Mouse (Mus musculus) stomach, embryonic 15.5 days (tissue): ENCODE data around the gene Mcrip2. TPM values are rescaled to one million over a fixed set of nuclear protein-coding genes. Genes with fewer than 3 reads are reported as not detected.

Experiments
- ATAC-seq: fragments of 200-750 bp; cut with Nextera tagmentation; 2 replicates; pipeline ENCODE4 v1.8.0; 2017; ENCODE audit warnings: low read depth, moderate number of reproducible peaks, moderate TSS enrichment; ENCODE audit not compliant: insufficient read depth, low FRiP score
- H3K27ac ChIP-seq: fragments of 300-500 bp; sonication (generic); 2 replicates; pipeline ENCODE4 v1.5.1; 2015; ENCODE audit warnings: mild to moderate bottlenecking, inconsistent platforms
- H3K27me3 ChIP-seq: fragments of 300-500 bp; sonication (generic); replicated peaks from 2 replicates; pipeline ENCODE4 v1.6.1; 2015; ENCODE audit warnings: inconsistent platforms
- H3K36me3 ChIP-seq: fragments of 300-500 bp; sonication (generic); 2 replicates; pipeline ENCODE4 v1.6.1; 2015; ENCODE audit warnings: inconsistent platforms
- H3K4me1 ChIP-seq: fragments of 300-500 bp; sonication (generic); 2 replicates; pipeline ENCODE4 v1.6.1; 2015; ENCODE audit warnings: inconsistent platforms
- H3K4me2 ChIP-seq: fragments of 300-500 bp; sonication (generic); 2 replicates; pipeline ENCODE4 v1.6.1; 2015; ENCODE audit warnings: mild to moderate bottlenecking, inconsistent platforms
- H3K4me3 ChIP-seq: fragments of 300-500 bp; sonication (generic); replicated peaks from 2 replicates; pipeline ENCODE4 v1.5.1; 2015; ENCODE audit warnings: inconsistent platforms
- H3K9ac ChIP-seq: fragments of 300-500 bp; sonication (generic); 2 replicates; pipeline ENCODE4 v1.6.1; 2015; ENCODE audit warnings: inconsistent platforms
- H3K9me3 ChIP-seq: fragments of 300-500 bp; sonication (generic); 2 replicates; pipeline ENCODE4 v1.6.1; 2016; ENCODE audit warnings: inconsistent platforms
- WGBS: fragments of 180-500 bp; shearing (Covaris S2); methylation state at CpG from one replicate; pipeline ENCODE4 v1.1.7; 2015; 5-methylcytosine and 5-hydroxymethylcytosine counted together
- polyA plus RNA-seq: library from polyadenylated mRNA; unstranded; fragments of >200 nt; fragmentation: Nextera tagmentation; extraction: Ambion mirVana; gene quantifications from 2 replicates; pipeline ENCODE4 v1.2.1, GENCODE M21; 2015

Mcrip2 gene
- polyA plus RNA-seq, 1 experiment from 2014 or later: 52.2 TPM

DNA sequence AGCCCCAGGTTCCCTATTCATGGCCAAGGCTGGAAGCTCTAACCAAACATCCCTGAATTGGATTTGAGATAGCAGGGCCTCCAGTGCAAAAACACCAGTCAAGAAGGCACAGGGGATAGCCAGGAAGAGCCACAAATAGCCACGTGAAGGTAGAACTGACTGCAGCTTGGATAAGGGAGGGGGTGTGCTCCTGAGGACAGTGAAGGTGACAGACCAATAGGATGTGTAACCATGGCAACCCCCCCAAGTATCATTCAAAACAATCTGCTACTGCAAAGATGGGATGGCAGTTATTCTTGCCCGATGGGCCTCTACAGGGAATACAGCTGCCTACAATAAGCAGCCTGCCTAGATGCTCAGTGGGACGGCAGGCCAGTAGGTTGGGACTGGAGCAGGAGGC, 31.0 kb downstream of the Mcrip2 start:
- Histone ChIP-seq H3K4me2 (peak overlapping the region; percentile 81), H3K27ac (peak overlapping the region; percentile 48), H3K4me3 (peak overlapping the region; percentile 39; the same call in 1 of the 2 replicates), H3K27me3 (no peaks in the 10 kb centered on the region), H3K9ac (no peak overlapping the region), H3K9me3 (no peaks in the 10 kb centered on the region), H3K36me3 (peaks cover 37% of the 10 kb centered on the region), H3K4me1 (peaks cover 44% of the 10 kb centered on the region)
- no peak for ATAC-seq
- WGBS: 52% methylated on average over 3 of the region's 3 CpGs

- peaks cover 32% of the 10 kb centered on the region for H3K36me3 ChIP-seq
- peak within 1 kb of the TSS; percentile 39 for H3K4me3 ChIP-seq
- H3K4me1 ChIP-seq: peaks cover 45% of the 10 kb centered on the region
- peak within 1 kb of the TSS; percentile 54 for H3K9ac ChIP-seq
- peak within 1 kb of the TSS; percentile 48 for H3K27ac ChIP-seq
- 0 out of 2 replicates have a peak, but pooled peaks have one; percentile 1 for ATAC-seq
- H3K4me2 ChIP-seq: peak within 1 kb of the TSS; percentile 81
- H3K27me3 ChIP-seq: no peaks in the 10 kb centered on the region
- 2% methylated on average over 26 of the region's 29 CpGs for WGBS
- no peaks in the 10 kb centered on the region for H3K9me3 ChIP-seq
Measured at GRCm38 (mm10) chr17:25837076-25837410, 31.5 kb downstream of the Mcrip2 start, which contains the start of gene Rhbdl1. Rhbdl1 (minus strand) TSS chr17:25837295.

DNA sequence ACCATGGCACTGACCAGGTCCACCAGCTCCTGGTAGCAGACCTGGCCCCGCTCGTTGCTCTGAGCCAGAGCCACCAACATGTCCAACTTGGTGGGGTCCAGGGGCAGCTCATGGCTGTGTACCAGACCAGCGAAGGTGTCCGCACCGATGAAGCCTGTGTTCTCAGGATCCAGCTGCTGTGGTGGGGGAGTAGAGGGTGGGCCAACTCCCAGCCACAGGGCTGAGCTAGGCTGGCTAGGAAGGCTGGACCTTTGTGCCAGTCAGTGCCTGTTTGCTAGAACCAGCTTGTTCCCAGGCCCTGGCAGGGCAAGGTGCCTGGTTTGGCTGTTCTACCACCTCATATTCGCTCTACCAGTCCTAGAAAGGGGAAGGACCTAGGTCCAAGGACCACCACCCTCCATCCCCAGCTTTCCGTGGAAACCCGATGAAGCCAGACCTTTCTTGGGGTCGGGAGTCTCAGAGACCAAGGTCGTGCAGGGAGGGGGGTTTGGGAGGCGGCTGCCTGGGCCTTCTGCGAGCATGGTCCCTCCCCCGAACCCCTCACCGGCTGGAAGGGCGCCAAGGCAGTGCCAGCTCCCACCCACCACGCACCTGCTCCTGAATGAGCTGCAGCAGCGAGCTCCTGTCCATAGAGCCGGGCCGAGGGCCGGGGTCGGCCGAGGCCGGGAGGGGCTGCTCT, 32.0 kb downstream of the Mcrip2 start:
- Histone ChIP-seq H3K9me3 (no peaks in the 10 kb centered on the region), H3K4me1 (peaks cover 50% of the 10 kb centered on the region), H3K9ac (peak overlapping the region; percentile 54), H3K4me3 (peak overlapping the region; percentile 39), H3K27ac (peak overlapping the region; percentile 48), H3K27me3 (no peaks in the 10 kb centered on the region), H3K36me3 (peaks cover 28% of the 10 kb centered on the region), H3K4me2 (peak overlapping the region; percentile 81)
- ATAC-seq: no peak
- WGBS: 27% methylated on average over 23 of the region's 23 CpGs

DNA sequence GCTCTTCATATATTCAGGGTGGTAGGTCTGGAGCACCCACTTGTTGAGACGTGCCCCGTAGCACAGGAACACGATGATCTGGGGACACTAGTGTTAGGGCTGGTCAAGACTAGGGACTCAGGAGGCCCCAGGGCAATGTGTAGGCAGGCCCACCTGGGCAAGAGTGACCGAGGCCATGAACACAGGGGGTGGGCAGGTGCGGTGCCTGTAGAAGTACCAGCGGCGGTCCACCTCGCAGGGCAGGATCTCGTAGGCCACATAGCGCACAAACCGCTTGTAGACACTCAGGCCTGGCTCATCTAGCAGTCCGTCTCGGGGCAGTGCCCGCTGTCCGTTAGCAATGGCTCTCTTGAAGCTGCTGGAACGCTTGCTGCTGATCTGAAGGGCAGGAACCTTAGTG, 32.7 kb downstream of the Mcrip2 start:
- H3K36me3 ChIP-seq: peaks cover 28% of the 10 kb centered on the region
- H3K9ac ChIP-seq: no peak overlapping the region
- H3K27me3 ChIP-seq: no peaks in the 10 kb centered on the region
- peaks cover 56% of the 10 kb centered on the region for H3K4me1 ChIP-seq
- no peak for ATAC-seq
- H3K4me3 ChIP-seq: no peak overlapping the region
- 90% methylated on average over 16 of the region's 16 CpGs for WGBS
- no peak overlapping the region; the same call in none of the 2 replicates for H3K27ac ChIP-seq
- no peaks in the 10 kb centered on the region for H3K9me3 ChIP-seq
- peak overlapping the region; percentile 81 for H3K4me2 ChIP-seq

DNA sequence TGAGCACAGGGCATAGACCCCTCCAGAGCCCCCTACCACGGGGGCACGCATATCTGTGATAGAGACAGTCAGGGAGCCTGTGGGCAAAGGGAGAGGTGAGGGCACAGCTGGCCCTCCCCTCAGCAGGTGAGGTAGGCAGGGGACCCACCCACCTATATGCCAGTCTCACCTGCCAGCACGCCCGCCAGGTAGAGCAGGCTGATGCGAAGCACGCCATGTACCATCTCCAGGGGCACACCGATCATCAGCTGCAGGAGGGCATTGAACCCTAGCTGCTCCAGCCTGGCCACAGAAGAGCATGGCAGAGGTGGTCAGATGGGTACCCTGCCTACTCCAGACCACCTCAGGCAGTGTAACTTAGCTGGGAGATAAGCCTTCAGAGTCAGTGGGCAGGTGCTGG, 33.3 kb downstream of the Mcrip2 start:
- H3K36me3 ChIP-seq: peaks cover 27% of the 10 kb centered on the region
- WGBS: 91% methylated on average over 7 of the region's 7 CpGs
- H3K4me3 ChIP-seq: no peak overlapping the region
- H3K9ac ChIP-seq: no peak overlapping the region
- H3K4me1 ChIP-seq: peaks cover 62% of the 10 kb centered on the region
- peak overlapping the region; percentile 81 for H3K4me2 ChIP-seq
- no peak for ATAC-seq
- no peaks in the 10 kb centered on the region for H3K27me3 ChIP-seq
- peak overlapping the region; percentile 23 for H3K27ac ChIP-seq
- no peaks in the 10 kb centered on the region for H3K9me3 ChIP-seq

DNA sequence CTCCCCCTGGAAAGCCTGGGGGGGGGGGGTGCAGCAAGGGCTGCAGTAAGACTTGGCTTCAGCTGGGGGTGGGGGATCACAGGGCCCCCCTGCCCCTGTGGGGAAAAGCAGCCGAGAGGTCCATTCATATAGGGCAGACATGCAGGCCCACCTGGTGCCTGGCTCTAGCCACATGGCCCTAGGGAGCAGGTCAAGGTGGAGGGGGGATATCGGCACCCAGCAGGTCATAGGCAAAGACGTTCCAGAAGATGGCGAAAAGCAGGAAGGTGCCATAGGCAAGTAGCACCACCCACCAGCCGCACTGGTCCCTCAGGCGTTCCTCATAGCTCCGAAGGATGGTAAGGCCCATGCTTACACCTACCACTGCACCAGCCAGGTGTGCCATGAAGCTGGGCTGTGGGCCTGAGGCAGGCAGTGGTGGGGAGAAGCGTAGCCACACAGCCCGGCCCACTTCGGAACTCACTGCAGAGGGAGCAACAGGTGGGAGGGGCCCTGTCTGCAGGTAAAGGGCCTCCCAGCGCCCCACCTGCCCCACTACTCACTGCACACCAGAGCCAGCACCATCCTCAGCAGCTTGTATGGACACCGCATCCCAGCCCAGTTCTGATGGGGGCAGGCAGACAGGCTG, 33.9 kb downstream of the Mcrip2 start:
- peaks cover 23% of the 10 kb centered on the region for H3K36me3 ChIP-seq
- ATAC-seq: no peak
- H3K4me2 ChIP-seq: peak overlapping the region; percentile 81
- peak overlapping the region; percentile 70; the same call in 1 of the 2 replicates for H3K9ac ChIP-seq
- no peaks in the 10 kb centered on the region for H3K27me3 ChIP-seq
- H3K4me3 ChIP-seq: peak overlapping the region; percentile 89
- H3K4me1 ChIP-seq: peaks cover 67% of the 10 kb centered on the region
- 82% methylated on average over 12 of the region's 12 CpGs for WGBS
- H3K27ac ChIP-seq: no peak overlapping the region
- H3K9me3 ChIP-seq: no peaks in the 10 kb centered on the region

DNA sequence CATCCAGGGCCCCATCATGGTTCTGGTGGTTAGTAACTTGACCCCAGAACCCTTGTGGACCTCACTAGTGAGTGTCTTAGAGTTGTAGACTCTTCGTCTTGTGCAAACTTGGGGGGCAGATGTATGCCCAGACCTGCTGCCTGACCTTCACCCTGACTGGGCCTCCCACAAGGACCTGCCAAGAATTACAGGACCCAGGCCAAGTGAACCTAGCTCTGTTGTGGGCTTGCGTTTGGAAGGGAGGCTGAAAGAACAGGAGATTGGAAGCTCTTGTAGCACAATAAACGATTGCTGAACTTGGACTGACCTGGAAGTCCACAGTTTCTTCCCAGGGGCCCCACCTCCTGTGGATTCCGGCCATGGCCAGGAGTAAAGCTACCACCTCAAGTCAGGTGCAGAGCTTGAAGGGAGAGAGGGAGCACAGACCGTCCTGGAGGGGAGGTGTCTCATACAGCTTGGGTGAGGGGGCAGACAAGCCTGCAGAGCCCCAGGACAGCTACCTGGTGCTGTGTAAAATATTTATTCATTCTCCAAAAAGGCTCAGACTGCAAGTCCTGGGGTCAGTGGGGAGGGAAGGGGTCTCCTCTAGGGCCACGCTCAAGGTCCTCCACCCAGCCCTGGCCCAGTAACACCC, 34.5 kb downstream of the Mcrip2 start:
- no peak for ATAC-seq

DNA sequence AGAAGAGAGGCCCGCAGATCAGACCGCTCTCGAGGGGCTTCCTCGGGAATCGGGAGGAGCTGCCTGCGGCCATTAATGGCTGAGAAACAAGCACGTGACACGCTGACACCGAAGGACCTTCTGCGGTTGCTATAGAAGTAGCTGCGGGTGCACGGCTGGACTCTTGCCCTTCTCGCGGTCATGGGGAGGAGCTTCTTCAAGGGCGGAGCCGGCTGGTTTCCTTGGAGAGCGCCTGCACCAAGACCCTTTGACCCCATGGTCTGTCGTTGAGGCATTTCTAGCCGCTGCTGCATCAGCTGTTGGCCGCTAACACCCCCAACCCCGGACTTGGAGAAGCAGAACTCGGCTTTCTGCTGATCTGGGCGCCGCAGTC, 35.3 kb downstream of the Mcrip2 start, which contains the start of gene Stub1:
Stub1 (minus strand) TSS at position 114 of the 373 bp plus-strand sequence.
- H3K9ac ChIP-seq: peak within 1 kb of the TSS; percentile 94
- no peaks in the 10 kb centered on the region for H3K9me3 ChIP-seq
- peak; percentile 61 for ATAC-seq
- peaks cover 74% of the 10 kb centered on the region for H3K4me1 ChIP-seq
- H3K36me3 ChIP-seq: peaks cover 13% of the 10 kb centered on the region
- no peaks in the 10 kb centered on the region for H3K27me3 ChIP-seq
- peak within 1 kb of the TSS; percentile 95 for H3K4me2 ChIP-seq
- H3K27ac ChIP-seq: peak within 1 kb of the TSS; percentile 97
- 0% methylated on average over 24 of the region's 24 CpGs for WGBS
- H3K4me3 ChIP-seq: peak within 1 kb of the TSS; percentile 89

More for the DNA sequence above, 34.5 kb downstream of the Mcrip2 start:
- H3K36me3 ChIP-seq: peaks cover 17% of the 10 kb centered on the region
- H3K4me3 ChIP-seq: peak overlapping the region; percentile 89
- peaks cover 73% of the 10 kb centered on the region for H3K4me1 ChIP-seq
- H3K9me3 ChIP-seq: no peaks in the 10 kb centered on the region
- H3K9ac ChIP-seq: peak overlapping the region; percentile 70
- peak overlapping the region; percentile 97 for H3K27ac ChIP-seq
- peak overlapping the region; percentile 81 for H3K4me2 ChIP-seq
- WGBS: 15% methylated on average over 6 of the region's 6 CpGs
- no peaks in the 10 kb centered on the region for H3K27me3 ChIP-seq

- Histone ChIP-seq H3K4me3 (peak overlapping the region; percentile 89), H3K27me3 (no peaks in the 10 kb centered on the region), H3K36me3 (peaks cover 14% of the 10 kb centered on the region), H3K4me1 (peaks cover 78% of the 10 kb centered on the region), H3K9ac (peak overlapping the region; percentile 94), H3K9me3 (no peaks in the 10 kb centered on the region), H3K27ac (peak overlapping the region; percentile 97), H3K4me2 (peak overlapping the region; percentile 95)
- ATAC-seq: peak; percentile 89
- WGBS: under 1% methylated on average over 77 of the region's 77 CpGs
Measured at GRCm38 (mm10) chr17:25832436-25833290, 35.9 kb downstream of the Mcrip2 start.

DNA sequence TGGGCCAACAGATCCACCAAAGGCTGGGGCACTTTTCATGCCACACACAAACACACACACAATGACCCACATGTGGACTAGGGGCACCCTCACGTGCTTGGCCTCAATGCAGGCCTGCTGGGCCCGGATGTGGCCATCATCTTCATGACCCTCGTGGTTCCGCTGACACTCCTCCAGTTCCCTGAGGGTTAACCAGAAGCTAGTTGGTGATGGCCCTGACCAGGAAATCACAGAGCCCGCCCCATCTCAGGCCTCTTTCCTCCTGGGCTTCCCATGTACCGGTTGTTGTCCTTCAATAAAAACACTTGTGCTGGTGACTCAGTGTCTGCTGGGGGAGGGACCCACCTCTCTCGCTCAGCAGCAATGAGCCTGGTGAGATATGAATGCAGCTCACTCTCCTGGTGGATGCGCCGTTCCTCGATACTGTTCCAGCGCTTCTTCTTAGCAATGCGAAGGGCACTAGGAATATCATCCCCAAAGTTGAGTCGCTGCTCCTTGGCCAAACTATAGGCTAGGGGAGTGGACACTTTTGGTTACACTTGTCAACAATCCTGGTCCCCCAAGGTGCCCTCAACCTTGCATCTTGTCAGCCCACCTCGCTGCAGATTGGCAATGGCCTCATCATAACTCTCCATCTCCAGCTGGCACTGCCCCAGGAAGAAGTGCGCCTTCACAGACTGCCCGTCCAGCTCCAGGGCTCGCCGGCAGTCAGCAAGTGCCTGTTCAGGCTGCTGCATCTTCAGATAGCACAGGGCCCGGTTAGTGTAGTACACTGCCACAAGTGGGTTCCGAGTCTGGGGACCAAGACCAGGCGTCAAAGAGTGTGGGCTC, 36.9 kb downstream of the Mcrip2 start:
- ATAC-seq: no peak
- peak overlapping the region; percentile 95 for H3K4me2 ChIP-seq
- no peaks in the 10 kb centered on the region for H3K9me3 ChIP-seq
- H3K9ac ChIP-seq: peak overlapping the region; percentile 94
- H3K27ac ChIP-seq: peak overlapping the region; percentile 97
- peak overlapping the region; percentile 89 for H3K4me3 ChIP-seq
- peaks cover 71% of the 10 kb centered on the region for H3K4me1 ChIP-seq
- WGBS: 49% methylated on average over 21 of the region's 21 CpGs
- H3K27me3 ChIP-seq: no peaks in the 10 kb centered on the region
- peaks cover 19% of the 10 kb centered on the region for H3K36me3 ChIP-seq
